Mouse (Mus musculus) E14TG2a.4 (cell line): Measurements from ENCODE around the gene Hsd17b1.

Experiments
- CTCF ChIP-seq: conservative IDR thresholded peaks from 2 replicates; pipeline ENCODE4 v1.5.1; 2014; ENCODE audit warnings: low read length
- POU5F1 ChIP-seq: IDR thresholded peaks from 2 replicates; pipeline ENCODE4 v1.6.1; 2014; ENCODE audit warnings: low read length, borderline replicate concordance

- TF ChIP-seq CTCF, result no peak
- TF ChIP-seq POU5F1, result no peak
Measured at GRCm38 (mm10) chr11:101058726-101059125, 19.5 kb upstream of the Hsd17b1 start.
